Mouse (Mus musculus): ENCODE results near the gene Phc3. TPM values are rescaled to one million over a fixed set of nuclear protein-coding genes. Genes with fewer than 3 reads are reported as not detected.

Phc3 gene
- polyA plus RNA-seq, 1 experiment from 2014 or later: 7.6 TPM

- Histone ChIP-seq H3K4me3 (replicated peaks) (peak overlapping the region; percentile 89), H3K9ac (replicated peaks) (peak overlapping the region; percentile 96), H3K27ac (peak overlapping the region; percentile 86), H3K4me2 (replicated peaks) (peak overlapping the region; percentile 68), H3K9me3 (no peaks in the 10 kb centered on the region), H3K27me3 (no peaks in the 10 kb centered on the region), H3K36me3 (peaks cover 19% of the 10 kb centered on the region), H3K4me1 (replicated peaks) (peaks cover 13% of the 10 kb centered on the region)
- WGBS: under 1% methylated on average over 50 of the region's 54 CpGs
- ATAC-seq: peak; percentile 80
These were observed 603 bp downstream of the Phc3 start for GRCm38 (mm10) chr3:30968531-30969092.

DNA sequence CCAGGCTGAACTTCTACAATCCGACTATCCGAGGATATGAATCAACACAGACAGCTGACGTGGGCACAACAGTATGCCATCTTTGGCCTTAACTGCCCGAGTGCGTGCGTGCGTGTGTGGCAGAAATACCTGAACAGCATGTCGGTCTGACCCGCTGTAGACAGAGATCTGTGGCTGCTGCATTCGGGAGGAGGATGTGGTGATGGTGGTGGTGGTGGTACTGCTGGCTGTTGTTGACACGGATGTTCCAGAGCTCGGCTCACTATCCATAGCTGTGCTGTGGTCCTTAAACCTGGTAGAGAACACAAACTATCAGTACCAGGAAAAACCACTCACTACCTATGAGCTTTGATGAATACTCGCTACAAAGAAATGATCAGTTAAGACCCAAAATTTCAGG, 3.6 kb downstream of the Phc3 start:
- H3K4me3 ChIP-seq (replicated peaks): no peak overlapping the region
- H3K27me3 ChIP-seq: no peaks in the 10 kb centered on the region
- peaks cover 13% of the 10 kb centered on the region for H3K4me1 ChIP-seq (replicated peaks)
- WGBS: 97% methylated on average over 13 of the region's 13 CpGs
- H3K27ac ChIP-seq: no peak overlapping the region
- peaks cover 37% of the 10 kb centered on the region for H3K36me3 ChIP-seq
- no peaks in the 10 kb centered on the region for H3K9me3 ChIP-seq
- no peak overlapping the region for H3K9ac ChIP-seq (replicated peaks)
- H3K4me2 ChIP-seq (replicated peaks): no peak overlapping the region
- ATAC-seq: no peak

- Histone ChIP-seq H3K36me3 (peaks cover 51% of the 10 kb centered on the region), H3K27ac (no peak overlapping the region), H3K9ac (replicated peaks) (no peak overlapping the region), H3K4me3 (replicated peaks) (no peak overlapping the region), H3K4me1 (replicated peaks) (peaks cover 11% of the 10 kb centered on the region), H3K4me2 (replicated peaks) (no peak overlapping the region), H3K9me3 (no peaks in the 10 kb centered on the region), H3K27me3 (no peaks in the 10 kb centered on the region)
- ATAC-seq: no peak
- 90% methylated on average over 3 of the region's 3 CpGs for WGBS
These were observed 5.0 kb downstream of the Phc3 start for GRCm38 (mm10) chr3:30964216-30964615.

GRCm38 (mm10) chr3:30963100-30963499, 6.1 kb downstream of the Phc3 start:
- H3K9me3 ChIP-seq: no peaks in the 10 kb centered on the region
- H3K4me1 ChIP-seq (replicated peaks): peaks cover 6% of the 10 kb centered on the region
- H3K27me3 ChIP-seq: no peaks in the 10 kb centered on the region
- ATAC-seq: no peak
- H3K27ac ChIP-seq: no peak overlapping the region
- no peak overlapping the region for H3K4me2 ChIP-seq (replicated peaks)
- H3K36me3 ChIP-seq: peaks cover 60% of the 10 kb centered on the region
- WGBS: 98% methylated on average over 4 of the region's 4 CpGs
- H3K9ac ChIP-seq (replicated peaks): no peak overlapping the region
- no peak overlapping the region for H3K4me3 ChIP-seq (replicated peaks)

GRCm38 (mm10) chr3:30959868-30960831, 9.1 kb downstream of the Phc3 start:
- no peak overlapping the region for H3K4me2 ChIP-seq (replicated peaks)
- WGBS: 83% methylated on average over 7 of the region's 7 CpGs
- ATAC-seq: no peak
- H3K4me3 ChIP-seq (replicated peaks): no peak overlapping the region
- H3K9me3 ChIP-seq: no peaks in the 10 kb centered on the region
- H3K4me1 ChIP-seq (replicated peaks): no peaks in the 10 kb centered on the region
- H3K27me3 ChIP-seq: no peaks in the 10 kb centered on the region
- H3K9ac ChIP-seq (replicated peaks): no peak overlapping the region
- no peak overlapping the region for H3K27ac ChIP-seq
- H3K36me3 ChIP-seq: peaks cover 75% of the 10 kb centered on the region

DNA sequence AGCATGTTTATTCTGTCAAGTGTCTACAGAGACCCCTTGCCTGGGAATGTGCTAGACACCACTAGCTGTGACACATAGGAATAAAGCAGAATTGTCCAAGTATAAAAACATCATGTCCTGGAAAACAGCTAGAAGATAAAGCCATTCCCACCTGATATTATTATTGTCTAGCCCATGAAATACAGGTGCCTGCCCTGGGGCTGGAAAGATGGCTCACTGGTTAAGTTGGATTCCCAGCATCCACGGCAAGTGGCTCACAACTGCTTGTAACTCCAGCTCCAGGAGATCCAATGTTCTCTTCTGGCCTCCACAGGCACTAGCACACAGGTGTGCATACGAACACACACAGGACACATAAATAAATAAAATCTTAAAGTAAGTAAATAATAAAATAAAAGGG, 10.5 kb downstream of the Phc3 start:
- WGBS: 90% methylated on average over 2 of the region's 2 CpGs
- Histone ChIP-seq H3K27me3 (no peaks in the 10 kb centered on the region), H3K9me3 (no peaks in the 10 kb centered on the region), H3K36me3 (peaks cover 72% of the 10 kb centered on the region), H3K27ac (no peak overlapping the region), H3K9ac (replicated peaks) (no peak overlapping the region), H3K4me3 (replicated peaks) (no peak overlapping the region), H3K4me1 (replicated peaks) (no peaks in the 10 kb centered on the region), H3K4me2 (replicated peaks) (no peak overlapping the region)
- ATAC-seq: no peak

- H3K4me3 ChIP-seq (replicated peaks): no peak overlapping the region
- H3K9ac ChIP-seq (replicated peaks): no peak overlapping the region
- H3K4me1 ChIP-seq (replicated peaks): no peaks in the 10 kb centered on the region
- H3K27me3 ChIP-seq: no peaks in the 10 kb centered on the region
- H3K36me3 ChIP-seq: peaks cover 68% of the 10 kb centered on the region
- ATAC-seq: no peak
- H3K27ac ChIP-seq: no peak overlapping the region
- no peak overlapping the region for H3K4me2 ChIP-seq (replicated peaks)
- 95% methylated on average over 6 of the region's 6 CpGs for WGBS
- no peaks in the 10 kb centered on the region for H3K9me3 ChIP-seq
These were observed 12.9 kb downstream of the Phc3 start for GRCm38 (mm10) chr3:30956327-30956726.

- Histone ChIP-seq H3K27ac (no peak overlapping the region), H3K9ac (replicated peaks) (no peak overlapping the region), H3K4me3 (replicated peaks) (no peak overlapping the region), H3K9me3 (no peaks in the 10 kb centered on the region), H3K4me2 (replicated peaks) (no peak overlapping the region), H3K4me1 (replicated peaks) (no peaks in the 10 kb centered on the region), H3K27me3 (no peaks in the 10 kb centered on the region), H3K36me3 (peaks cover 64% of the 10 kb centered on the region)
- no peak for ATAC-seq
- WGBS: 91% methylated on average over 12 of the region's 12 CpGs
These were observed 16.7 kb downstream of the Phc3 start for GRCm38 (mm10) chr3:30952273-30953070.

- Histone ChIP-seq H3K27me3 (no peaks in the 10 kb centered on the region), H3K9ac (replicated peaks) (no peak overlapping the region), H3K36me3 (peaks cover 63% of the 10 kb centered on the region), H3K4me2 (replicated peaks) (no peak overlapping the region), H3K4me1 (replicated peaks) (no peaks in the 10 kb centered on the region), H3K4me3 (replicated peaks) (no peak overlapping the region), H3K9me3 (no peaks in the 10 kb centered on the region), H3K27ac (no peak overlapping the region)
- no peak for ATAC-seq
- 92% methylated on average over 3 of the region's 3 CpGs for WGBS
These were observed 17.6 kb downstream of the Phc3 start for GRCm38 (mm10) chr3:30951652-30952051.

DNA sequence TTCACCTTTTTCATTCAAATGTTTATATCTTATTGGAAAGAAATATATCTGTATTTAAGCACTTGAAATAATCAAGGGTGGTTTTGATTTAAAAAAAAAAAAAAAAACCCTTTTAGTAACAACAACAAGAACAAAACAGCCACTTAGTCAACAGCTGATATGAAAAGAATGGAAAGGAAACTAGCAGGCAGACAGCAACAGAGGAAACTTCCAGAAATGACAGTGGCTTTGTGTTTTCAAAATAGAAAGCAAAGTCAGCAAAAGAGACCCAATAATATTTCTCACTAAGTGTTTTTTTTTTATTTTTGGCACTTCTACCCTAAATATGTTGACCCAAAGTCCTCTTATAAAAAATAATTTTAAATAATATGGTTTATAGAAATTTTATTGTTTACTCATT, 34.8 kb downstream of the Phc3 start:
- H3K9me3 ChIP-seq: no peaks in the 10 kb centered on the region
- no peak overlapping the region for H3K9ac ChIP-seq (replicated peaks)
- H3K4me2 ChIP-seq (replicated peaks): no peak overlapping the region
- no peak for ATAC-seq
- no peak overlapping the region for H3K4me3 ChIP-seq (replicated peaks)
- no peaks in the 10 kb centered on the region for H3K4me1 ChIP-seq (replicated peaks)
- no peak overlapping the region for H3K27ac ChIP-seq
- H3K27me3 ChIP-seq: no peaks in the 10 kb centered on the region
- H3K36me3 ChIP-seq: peaks cover 38% of the 10 kb centered on the region

DNA sequence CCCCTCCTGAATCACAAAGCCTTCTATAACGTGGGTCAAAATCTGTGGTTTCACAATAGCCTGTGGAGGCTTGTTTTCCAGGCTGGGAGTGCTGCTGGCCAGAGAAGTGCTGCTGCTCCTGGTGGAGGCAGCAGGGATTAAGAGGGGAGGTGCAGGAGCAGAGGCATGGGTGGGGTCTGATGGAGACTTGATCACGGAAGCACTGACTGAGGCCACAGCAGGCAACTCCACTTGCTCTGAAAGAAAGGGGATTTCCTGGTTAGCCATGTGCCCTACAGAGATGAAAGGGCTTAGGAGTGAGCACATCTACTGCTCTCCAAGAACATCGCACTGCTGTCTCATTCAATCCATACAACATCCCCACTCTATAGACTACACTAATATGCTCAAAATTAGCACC, 39.4 kb downstream of the Phc3 start:
- Histone ChIP-seq H3K36me3 (peaks cover 37% of the 10 kb centered on the region), H3K27ac (no peak overlapping the region), H3K9ac (replicated peaks) (no peak overlapping the region), H3K4me2 (replicated peaks) (no peak overlapping the region), H3K27me3 (no peaks in the 10 kb centered on the region), H3K9me3 (no peaks in the 10 kb centered on the region), H3K4me1 (replicated peaks) (no peaks in the 10 kb centered on the region), H3K4me3 (replicated peaks) (no peak overlapping the region)
- ATAC-seq: no peak
- WGBS: 32% methylated on average over 3 of the region's 3 CpGs

DNA sequence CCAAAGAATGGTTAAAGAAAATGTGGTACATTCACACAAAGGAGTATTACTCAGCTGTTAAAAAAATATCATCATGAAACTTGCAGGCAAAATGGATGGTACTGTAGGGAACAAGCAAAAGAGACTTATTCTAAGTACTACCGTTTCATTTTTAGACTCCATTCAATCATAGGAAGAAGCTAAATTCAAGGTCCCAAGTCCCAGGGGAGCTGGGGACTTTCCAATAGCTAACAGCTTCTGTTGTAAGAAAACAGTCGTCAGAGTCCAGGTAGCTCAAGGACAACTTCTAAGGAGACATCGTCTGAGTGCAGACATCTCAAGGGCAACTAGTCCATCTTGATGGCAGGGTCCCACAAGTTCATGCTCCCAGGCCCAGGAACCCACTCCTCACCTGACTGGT, 41.6 kb downstream of the Phc3 start:
- Histone ChIP-seq H3K36me3 (peaks cover 38% of the 10 kb centered on the region), H3K27me3 (no peaks in the 10 kb centered on the region), H3K4me2 (replicated peaks) (no peak overlapping the region), H3K4me1 (replicated peaks) (no peaks in the 10 kb centered on the region), H3K9me3 (no peaks in the 10 kb centered on the region), H3K9ac (replicated peaks) (no peak overlapping the region), H3K27ac (no peak overlapping the region), H3K4me3 (replicated peaks) (no peak overlapping the region)
- ATAC-seq: no peak
- 96% methylated on average over 3 of the region's 3 CpGs for WGBS

All from midbrain, embryonic 13.5 days (tissue).